Mouse (Mus musculus): ENCODE measurements around the gene Prss38. TPM values are rescaled to one million over a fixed set of nuclear protein-coding genes. Genes with fewer than 3 reads are reported as not detected.
A peak's percentile ranks its signal among the peaks of the same experiment; 100 is the strongest.
"Not testable (repeated sequence)": the region's sequence is repeated elsewhere in the genome, so short reads cannot be mapped to it uniquely, and the experiment has no call there.

Prss38 gene
- total RNA-seq, 2 experiments from 2014 or later, result not detected

GRCm38 (mm10) chr11:59384441-59384959 lies 9.0 kb upstream of the Prss38 start:
- DNase-seq (ENCODE audit: low spot score), result no peak
- intact Hi-C loops (cut with DNase I), result no loop called here

GRCm38 (mm10) chr11:59379547-59379946 lies 4.1 kb upstream of the Prss38 start:
- DNase-seq (ENCODE audit: low spot score), result no peak
- intact Hi-C loops (cut with DNase I), result no loop called here

- no peak for DNase-seq (ENCODE audit: low spot score)
- intact Hi-C loops (cut with DNase I), result no loop called here
These were observed 2.5 kb upstream of the Prss38 start for GRCm38 (mm10) chr11:59377999-59378398.

GRCm38 (mm10) chr11:59369848-59370247 lies 5.6 kb downstream of the Prss38 start:
- DNase-seq (ENCODE audit: low spot score), result no peak
- intact Hi-C loops (cut with DNase I), result loop anchor here (5.0 kb wide), 1 partner anchor 63 kb away; the partner anchor contains the start of gene Wnt9a

DNA sequence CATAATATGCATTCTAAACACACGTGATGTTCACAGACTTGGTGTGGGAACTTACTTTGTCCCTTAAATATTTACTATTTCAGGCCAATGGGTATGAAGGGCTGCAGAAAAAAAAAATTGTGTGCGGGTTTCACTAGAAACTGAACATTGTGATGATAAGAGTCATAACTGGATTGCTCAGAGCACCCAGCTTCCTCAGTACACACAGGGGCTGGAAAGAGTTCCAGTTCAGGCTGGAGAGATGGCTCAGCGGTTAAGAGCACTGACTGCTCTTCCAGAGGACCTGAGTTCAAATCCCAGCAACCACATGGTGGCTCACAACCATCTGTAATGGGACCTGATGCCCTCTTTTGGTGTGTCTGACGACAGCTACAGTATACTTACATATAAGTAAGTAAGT lies 7.5 kb downstream of the Prss38 start:
- intact Hi-C loops (cut with DNase I), result loop anchor here (5.0 kb wide), 1 partner anchor 61 kb away; the partner anchor contains the start of gene Wnt9a
- DNase-seq (ENCODE audit: low spot score), result not testable (repeated sequence)

- DNase-seq (ENCODE audit: low spot score), result no peak
- intact Hi-C loops (cut with DNase I), result loop anchor here (5.0 kb wide), 1 partner anchor 59 kb away; the partner anchor contains the start of gene Wnt9a
These were observed 8.8 kb downstream of the Prss38 start for GRCm38 (mm10) chr11:59366633-59367032.

- no peak for DNase-seq (ENCODE audit: low spot score)
- intact Hi-C loops (cut with DNase I), result loop anchor here (5.0 kb wide), 1 partner anchor 59 kb away; the partner anchor contains the start of gene Wnt9a
These were observed 9.4 kb downstream of the Prss38 start for GRCm38 (mm10) chr11:59366031-59366430.

DNA sequence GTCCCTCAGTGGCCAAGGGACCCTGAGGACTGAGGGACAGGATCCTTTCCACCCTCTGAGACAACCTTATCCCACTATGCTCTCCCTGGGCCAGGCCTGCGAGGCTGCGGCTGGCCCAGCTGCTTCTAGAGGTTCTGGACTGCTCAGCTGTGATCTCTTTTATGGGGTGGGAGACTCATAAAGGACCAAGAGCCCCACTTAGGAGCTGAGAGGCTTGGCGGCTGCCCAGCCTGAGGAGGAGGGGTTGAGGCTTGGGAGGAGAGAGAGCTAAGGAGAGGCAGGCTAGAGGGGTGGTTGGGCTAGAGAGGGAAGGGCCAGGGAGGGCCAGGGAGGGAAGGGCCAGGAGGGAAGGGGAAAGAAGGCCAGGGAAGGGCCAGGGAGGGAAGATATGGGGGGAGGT lies 11.0 kb downstream of the Prss38 start:
- intact Hi-C loops (cut with DNase I), result no loop called here
- DNase-seq (ENCODE audit: low spot score), result no peak

DNA sequence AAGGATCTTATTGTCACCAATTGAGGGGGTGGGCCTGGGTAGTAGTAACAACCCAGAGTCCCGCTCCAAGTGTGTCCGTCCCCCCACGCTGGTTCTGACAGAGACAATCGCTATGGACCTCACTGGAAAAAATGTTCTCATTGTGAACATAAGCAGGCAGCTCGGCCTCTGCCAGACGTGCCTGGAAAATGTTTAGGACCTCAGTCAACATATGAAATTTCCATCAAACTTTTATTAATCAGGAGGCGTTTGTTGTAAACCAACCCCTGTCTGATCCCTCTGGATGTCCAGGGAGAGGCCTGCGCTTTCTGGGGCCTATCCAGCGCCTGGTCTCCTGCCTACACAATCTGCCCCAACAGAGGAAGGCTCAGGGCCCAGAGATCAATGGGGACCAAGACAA lies 11.4 kb downstream of the Prss38 start:
- intact Hi-C loops (cut with DNase I), result no loop called here
- no peak for DNase-seq (ENCODE audit: low spot score)

- intact Hi-C loops (cut with DNase I), result no loop called here
- no peak for DNase-seq (ENCODE audit: low spot score)
These were observed 14.2 kb downstream of the Prss38 start for GRCm38 (mm10) chr11:59361291-59361690.

- DNase-seq (ENCODE audit: low spot score), result no peak
- intact Hi-C loops (cut with DNase I), result no loop called here
These were observed 18.6 kb downstream of the Prss38 start for GRCm38 (mm10) chr11:59356874-59357289.

GRCm38 (mm10) chr11:59354793-59355192 lies 20.7 kb downstream of the Prss38 start:
- DNase-seq (ENCODE audit: low spot score), result no peak
- intact Hi-C loops (cut with DNase I), result no loop called here

- intact Hi-C loops (cut with DNase I), result no loop called here
- no peak for DNase-seq (ENCODE audit: low spot score)
These were observed 25.1 kb downstream of the Prss38 start for GRCm38 (mm10) chr11:59350326-59350725.

GRCm38 (mm10) chr11:59346166-59346910 lies 29.1 kb downstream of the Prss38 start:
- intact Hi-C loops (cut with DNase I), result no loop called here
- peak; percentile 65 for DNase-seq (ENCODE audit: low spot score)

- intact Hi-C loops (cut with DNase I), result no loop called here
- no peak for DNase-seq (ENCODE audit: low spot score)
These were observed 32.5 kb downstream of the Prss38 start for GRCm38 (mm10) chr11:59342956-59343355.

GRCm38 (mm10) chr11:59338736-59339120 lies 36.7 kb downstream of the Prss38 start:
- no peak for DNase-seq (ENCODE audit: low spot score)
- intact Hi-C loops (cut with DNase I), result no loop called here

DNA sequence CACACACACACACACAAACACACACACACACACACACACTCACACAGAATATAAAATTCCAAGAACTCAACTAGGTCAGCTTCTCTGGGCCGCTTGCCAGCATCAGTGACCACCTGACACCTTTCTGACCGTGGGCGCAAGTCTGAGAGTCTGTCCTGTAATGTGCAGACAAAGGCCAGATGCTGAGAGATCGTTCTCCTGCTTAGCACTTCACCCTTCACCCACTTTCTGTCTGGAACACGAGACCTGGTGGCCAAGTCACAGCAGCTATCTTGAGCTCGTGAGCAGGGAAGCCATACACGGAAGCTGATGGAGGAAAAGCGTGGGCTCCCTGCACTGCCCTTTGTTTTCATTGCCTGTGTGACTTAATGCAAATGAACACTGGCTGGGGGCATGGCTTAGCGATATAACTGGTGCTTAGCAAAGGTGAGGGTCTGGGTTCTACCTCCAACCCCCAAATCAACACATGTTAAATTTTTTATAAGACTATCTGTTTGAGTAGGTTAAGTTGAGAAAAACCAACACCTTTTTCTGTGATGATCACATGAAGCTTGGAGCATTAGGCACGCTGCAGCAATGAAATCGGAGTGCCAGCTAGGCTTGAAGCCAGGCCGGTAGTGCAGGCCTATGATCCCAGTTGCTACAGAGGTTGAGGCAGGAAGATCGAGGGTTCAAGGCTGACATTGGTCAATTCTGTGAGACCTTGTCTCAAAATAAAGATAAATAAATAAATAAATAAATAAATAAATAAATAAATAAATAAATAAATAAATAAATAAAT lies 37.3 kb downstream of the Prss38 start:
- intact Hi-C loops (cut with DNase I), result no loop called here
- no peak for DNase-seq (ENCODE audit: low spot score)

GRCm38 (mm10) chr11:59336381-59336780 lies 39.1 kb downstream of the Prss38 start:
- intact Hi-C loops (cut with DNase I), result no loop called here
- no peak for DNase-seq (ENCODE audit: low spot score)

DNA sequence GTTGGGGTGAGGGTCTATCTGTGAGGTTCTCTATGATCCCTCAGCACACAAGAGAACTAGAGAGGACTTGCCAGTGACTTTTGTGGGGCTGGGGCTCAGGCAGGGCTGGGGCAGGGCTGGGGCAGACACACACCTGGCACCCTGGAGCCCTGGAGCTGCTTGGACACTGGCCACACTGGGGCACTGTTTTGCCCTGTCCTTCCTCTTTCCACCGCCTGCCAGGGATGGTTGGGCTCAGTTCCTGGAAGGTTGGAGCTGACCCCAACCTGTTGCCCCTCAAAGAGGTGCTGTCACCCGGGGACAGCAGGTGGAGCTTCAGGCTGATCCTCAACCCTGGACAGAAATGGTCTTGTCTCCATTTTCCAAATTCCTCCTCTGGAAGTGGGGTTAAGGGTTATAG lies 39.5 kb downstream of the Prss38 start:
- intact Hi-C loops (cut with DNase I), result no loop called here
- DNase-seq (ENCODE audit: low spot score), result no peak

DNA sequence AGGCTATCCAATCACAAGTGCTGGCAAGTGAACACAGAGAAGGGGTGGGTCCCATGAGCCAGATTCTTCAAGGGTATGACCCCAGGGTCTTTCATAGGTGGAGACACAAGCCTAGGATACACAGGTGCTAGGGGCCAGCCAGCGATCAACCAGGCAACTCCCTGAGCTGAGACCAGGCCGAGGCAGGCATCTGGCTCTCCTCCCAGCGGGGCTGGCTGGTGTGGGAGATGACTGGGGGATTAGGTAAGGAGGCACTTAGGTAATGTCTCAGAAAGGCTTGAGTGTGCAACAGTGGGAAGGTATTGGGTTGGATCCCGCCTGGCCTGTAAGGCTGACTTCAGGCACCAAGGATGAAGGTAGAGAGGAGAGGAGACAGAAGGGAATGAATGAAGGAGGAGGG lies 40.3 kb downstream of the Prss38 start:
- no peak for DNase-seq (ENCODE audit: low spot score)
- intact Hi-C loops (cut with DNase I), result no loop called here

DNA sequence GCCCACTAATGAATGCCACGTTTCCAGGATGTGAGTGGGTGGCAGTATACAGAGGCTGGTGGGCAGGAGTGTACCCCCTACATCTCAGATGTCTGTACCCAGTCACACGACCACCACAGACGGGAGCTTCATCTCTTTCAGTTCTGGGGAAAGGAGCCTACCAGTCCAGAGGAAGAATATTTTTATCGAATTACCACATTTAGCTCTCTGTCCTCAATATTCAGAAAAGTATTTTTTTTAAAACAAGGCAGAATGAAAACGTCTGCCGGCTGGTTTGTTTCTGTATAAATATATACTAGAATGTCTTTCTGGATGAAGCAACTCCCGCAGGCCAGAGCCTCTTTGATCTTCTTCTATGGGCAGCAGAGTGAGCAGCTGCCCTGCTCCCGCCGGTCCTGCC lies 42.5 kb downstream of the Prss38 start:
- DNase-seq (ENCODE audit: low spot score), result no peak
- intact Hi-C loops (cut with DNase I), result no loop called here
